In genomic region chr8:120487377-120487728, GRCm38 (mm10) we compare ENCODE assay signal across 8 mouse cellular contexts.
A peak's percentile ranks its signal among the peaks of the same experiment; 100 is the strongest.
DNase-seq lines count a peak whose midpoint lies in the region; ATAC-seq lines count a peak whose summit lies in the region.

No protein-coding gene starts in this region.

- H3K9me3 ChIP-seq in neural tube, embryonic 11.5 days (ENCODE audit: control insufficient read depth, low read length), result no peaks in the 10 kb centered on the region
- H3K9me3 ChIP-seq in hindbrain, embryonic 12.5 days (replicated peaks), result no peaks in the 10 kb centered on the region
- H3K9me3 ChIP-seq in liver, embryonic 15.5 days (replicated peaks), result no peaks in the 10 kb centered on the region

- H3K27me3 ChIP-seq in neural tube, embryonic 11.5 days (ENCODE audit: control insufficient read depth, insufficient read depth, low read length), result no peaks in the 10 kb centered on the region
- 0 out of 2 replicates have a peak, but pooled peaks cover 8% of the 10 kb centered on the region for H3K27me3 ChIP-seq in hindbrain, embryonic 12.5 days
- H3K27me3 ChIP-seq in liver, embryonic 15.5 days, result no peaks in the 10 kb centered on the region

- peak overlapping the region; percentile 99 for H3K27ac ChIP-seq in neural tube, embryonic 11.5 days (ENCODE audit: low read depth, low read length)
- H3K27ac ChIP-seq in brown adipose tissue, adult 24 weeks (replicated peaks; ENCODE audit: low read depth, low read length), result peak overlapping the region; percentile 95
- peak overlapping the region; percentile 100 for H3K27ac ChIP-seq in hindbrain, embryonic 12.5 days
- peak overlapping the region; percentile 98 for H3K27ac ChIP-seq in liver, embryonic 15.5 days (replicated peaks)

- DNase-seq in neural tube, embryonic 11.5 days (ENCODE audit: low spot score), result no peak
- no peak for DNase-seq in neural tube, embryonic 10.5 days (ENCODE audit: extremely low spot score, low spot score)
- DNase-seq in spleen, postnatal 36 days (ENCODE audit: low spot score in 2 of 2), result peak; percentile 56 to 64
- no peak for DNase-seq in layer of hippocampus, postnatal 36 days
- no peak for DNase-seq in layer of hippocampus, postnatal 14 days (ENCODE audit: low spot score in 2 of 2)

- peak overlapping the region; percentile 89 for H3K4me2 ChIP-seq in neural tube, embryonic 11.5 days (ENCODE audit: low read depth)
- peak overlapping the region; percentile 95 for H3K4me2 ChIP-seq in hindbrain, embryonic 12.5 days (replicated peaks)
- H3K4me2 ChIP-seq in liver, embryonic 15.5 days, result peak overlapping the region; percentile 96

- peaks cover 56% of the 10 kb centered on the region for H3K4me1 ChIP-seq in neural tube, embryonic 11.5 days (ENCODE audit: control insufficient read depth, insufficient read depth, low read length)
- H3K4me1 ChIP-seq in brown adipose tissue, adult 24 weeks (ENCODE audit: control insufficient read depth, insufficient read depth, insufficient read length, low read length), result peaks cover 50% of the 10 kb centered on the region
- H3K4me1 ChIP-seq in hindbrain, embryonic 12.5 days, result peaks cover 61% of the 10 kb centered on the region
- H3K4me1 ChIP-seq in liver, embryonic 15.5 days (replicated peaks), result peaks cover 79% of the 10 kb centered on the region

- H3K36me3 ChIP-seq in neural tube, embryonic 11.5 days (ENCODE audit: control insufficient read depth, insufficient read depth, low read length), result no peaks in the 10 kb centered on the region
- H3K36me3 ChIP-seq in hindbrain, embryonic 12.5 days, result no peaks in the 10 kb centered on the region
- H3K36me3 ChIP-seq in liver, embryonic 15.5 days (replicated peaks), result no peaks in the 10 kb centered on the region; the same call in 1 of the 2 replicates

- peak; percentile 24 for ATAC-seq in neural tube, embryonic 11.5 days (ENCODE audit: insufficient read depth, low FRiP score, low TSS enrichment)
- peak; percentile 14 for ATAC-seq in hindbrain, embryonic 12.5 days (ENCODE audit: low FRiP score)
- peak; percentile 30 for ATAC-seq in liver, embryonic 15.5 days (ENCODE audit: insufficient read depth)

- peak overlapping the region; percentile 90 for H3K4me3 ChIP-seq in neural tube, embryonic 11.5 days (ENCODE audit: low read depth, low read length)
- peak overlapping the region; percentile 97 for H3K4me3 ChIP-seq in brown adipose tissue, adult 24 weeks (ENCODE audit: insufficient read depth, low read depth, low read length)
- peak overlapping the region; percentile 79 for H3K4me3 ChIP-seq in hindbrain, embryonic 12.5 days
- peak overlapping the region; percentile 82 for H3K4me3 ChIP-seq in liver, embryonic 15.5 days (replicated peaks)

- H3K9ac ChIP-seq in neural tube, embryonic 11.5 days (ENCODE audit: low read length), result peak overlapping the region; percentile 95
- peak overlapping the region; percentile 95 for H3K9ac ChIP-seq in hindbrain, embryonic 12.5 days
- H3K9ac ChIP-seq in liver, embryonic 15.5 days, result peak overlapping the region; percentile 94

- under 1% methylated on average over 21 of the region's 34 CpGs for WGBS in neural tube, embryonic 11.5 days
- 1% methylated on average over 28 of the region's 34 CpGs for WGBS in hindbrain, embryonic 12.5 days
- under 1% methylated on average over 34 of the region's 34 CpGs for WGBS in liver, embryonic 15.5 days (ENCODE audit: insufficient replicate concordance)

Comparison
In these comparisons a context has a peak if more than half of its experiments do, and no peak if none do; other contexts are left out.
1. DNase-seq: peak in spleen, postnatal 36 days (2 of 2); none in neural tube, embryonic 11.5 days (single experiment), neural tube, embryonic 10.5 days (single experiment), layer of hippocampus, postnatal 36 days (0 of 2) and layer of hippocampus, postnatal 14 days (0 of 2).
2. Peak in every context shown above with its lines, with median percentiles within 50 percentile points of each other: ATAC-seq, H3K27ac ChIP-seq, H3K4me2 ChIP-seq, H3K4me3 ChIP-seq and H3K9ac ChIP-seq.